12 mouse cellular contexts compared by ENCODE assay signal in genomic region chr5:90876045-90876444, GRCm38 (mm10). TPM values are rescaled to one million over a fixed set of nuclear protein-coding genes. Genes with fewer than 3 reads are reported as not detected.
DNase-seq lines count a peak whose midpoint lies in the region; ATAC-seq and TF ChIP-seq lines count a peak whose summit lies in the region.
"Had no signal": no experiment of that assay in that cellular context is flagged by ENCODE, and none has a peak within 500 bp of the region (broad histone marks: within the 10 kb centered on the region; RNA-seq: fewer than 3 reads in every experiment).

No protein-coding gene starts in this region.

- no peaks in the 10 kb centered on the region for H3K27me3 ChIP-seq in heart, embryonic 10.5 days (ENCODE audit: insufficient read depth, poor library complexity, severe bottlenecking)
- H3K27me3 ChIP-seq in lung, embryonic 14.5 days (ENCODE audit: insufficient read depth, low read length) = no peaks in the 10 kb centered on the region
- H3K27me3 ChIP-seq: embryonic facial prominence, embryonic 12.5 days; liver, embryonic 12.5 days had no signal

- H3K4me1 ChIP-seq in heart, embryonic 10.5 days = no peaks in the 10 kb centered on the region
- no peaks in the 10 kb centered on the region for H3K4me1 ChIP-seq in lung, embryonic 14.5 days (ENCODE audit: insufficient read depth)
- H3K4me1 ChIP-seq: embryonic facial prominence, embryonic 12.5 days; liver, embryonic 12.5 days had no signal

- TF ChIP-seq CTCF in lung, embryonic 14.5 days (IDR thresholded peaks at IDR 0.05; ENCODE audit: low read depth) = no peak

- H3K27ac ChIP-seq in heart, embryonic 10.5 days = 0 out of 2 replicates have a peak overlapping the region, but pooled peaks have one; percentile 2
- peak overlapping the region; percentile 46; the same call in 1 of the 2 replicates for H3K27ac ChIP-seq in lung, embryonic 14.5 days (ENCODE audit: low read depth)
- H3K27ac ChIP-seq: embryonic facial prominence, embryonic 12.5 days; hindbrain, embryonic 14.5 days; liver, embryonic 12.5 days had no signal

- intact Hi-C loops in heart, postnatal 25 days (cut with DNase I) = no loop called here

- DNase-seq in heart, adult 11 months = peak; percentile 94
- DNase-seq in heart, postnatal 25 days (ENCODE audit: low spot score) = no peak
- DNase-seq in adrenal gland, adult 2 months = peak; percentile 72
- peak; percentile 81 for DNase-seq in heart, embryonic 10.5 days (ENCODE audit: low spot score)
- peak; percentile 53 for DNase-seq in lung, embryonic 14.5 days
- DNase-seq in layer of hippocampus, postnatal 25 days (ENCODE audit: extremely low spot score in 1 of 2, low spot score in 1 of 2) = no peak
- no peak for DNase-seq in frontal cortex, postnatal 36 days (ENCODE audit: low spot score in 2 of 2)
- DNase-seq: right cerebral cortex, postnatal 4 days had no signal

- no peak for ATAC-seq in lung, embryonic 14.5 days (ENCODE audit: insufficient read depth)
- no peak for ATAC-seq in cerebellum, adult (ENCODE audit: insufficient number of reproducible peaks, low FRiP score, low TSS enrichment)
- ATAC-seq: liver, embryonic 12.5 days had no signal

- no peak overlapping the region for H3K4me2 ChIP-seq in lung, embryonic 14.5 days
- H3K4me2 ChIP-seq: embryonic facial prominence, embryonic 12.5 days; hindbrain, embryonic 14.5 days; liver, embryonic 12.5 days had no signal

- no peaks in the 10 kb centered on the region for H3K36me3 ChIP-seq in heart, embryonic 10.5 days
- no peaks in the 10 kb centered on the region for H3K36me3 ChIP-seq in lung, embryonic 14.5 days (ENCODE audit: insufficient read depth)
- H3K36me3 ChIP-seq: embryonic facial prominence, embryonic 12.5 days; liver, embryonic 12.5 days had no signal

- 44% methylated on average over 4 of the region's 4 CpGs for WGBS in heart, embryonic 10.5 days
- WGBS in lung, embryonic 14.5 days = 60% methylated on average over 4 of the region's 4 CpGs

- H3K9me3 ChIP-seq in heart, embryonic 10.5 days = no peaks in the 10 kb centered on the region
- no peaks in the 10 kb centered on the region for H3K9me3 ChIP-seq in lung, embryonic 14.5 days (ENCODE audit: low read depth, low read length)
- H3K9me3 ChIP-seq: embryonic facial prominence, embryonic 12.5 days; liver, embryonic 12.5 days had no signal

- H3K4me3 ChIP-seq in heart, embryonic 10.5 days = no peak overlapping the region
- H3K4me3 ChIP-seq in lung, embryonic 14.5 days (ENCODE audit: low read depth, low read length) = no peak overlapping the region
- H3K4me3 ChIP-seq: embryonic facial prominence, embryonic 12.5 days; liver, embryonic 12.5 days had no signal

- no peak overlapping the region for H3K9ac ChIP-seq in lung, embryonic 14.5 days
- H3K9ac ChIP-seq: embryonic facial prominence, embryonic 12.5 days; hindbrain, embryonic 14.5 days; liver, embryonic 12.5 days had no signal

RNA-seq across cellular contexts. Expression of gene Cxcl1, which starts 15.0 kb away (rescaled TPM):
- under 1 TPM; 0.55 to 0.64 TPM for total RNA-seq in heart, postnatal 25 days (2021)
- under 1 TPM; 0.40 to 0.73 TPM for total RNA-seq in adrenal gland, adult 2 months (2021)
- 1.8 and 3.8 TPM in 2 replicates for polyA plus RNA-seq in adrenal gland, adult 2 months (2012; rRNA removed)
- polyA plus RNA-seq in heart, embryonic 10.5 days (2016; fragmentation: Nextera tagmentation; extraction: Ambion mirVana) = 0.24 TPM in 1 of 2 replicates, not detected in the other
- polyA plus RNA-seq in lung, embryonic 14.5 days (2014; fragmentation: Nextera tagmentation; extraction: Ambion mirVana) = 0.72 and 1.3 TPM in 2 replicates
- total RNA-seq in layer of hippocampus, postnatal 25 days (2021) = under 1 TPM in 1 of 2 experiments, not detected in 1; 0.32 TPM

RNA-seq across cellular contexts. Expression of gene Cxcl2, which starts 27.6 kb away (rescaled TPM):
- not detected for total RNA-seq in heart, postnatal 25 days (2021)
- total RNA-seq in adrenal gland, adult 2 months (2021) = under 1 TPM in 1 of 2 experiments, not detected in 1; 0.35 TPM
- 1.9 TPM in 2 replicates for polyA plus RNA-seq in adrenal gland, adult 2 months (2012; rRNA removed)
- polyA plus RNA-seq in heart, embryonic 10.5 days (2016; fragmentation: Nextera tagmentation; extraction: Ambion mirVana) = not detected in 2 replicates
- polyA plus RNA-seq in lung, embryonic 14.5 days (2014; fragmentation: Nextera tagmentation; extraction: Ambion mirVana) = not detected in 2 replicates
- total RNA-seq in layer of hippocampus, postnatal 25 days (2021) = not detected
- polyA plus RNA-seq: embryonic facial prominence, embryonic 12.5 days; liver, embryonic 12.5 days had no signal

RNA-seq across cellular contexts. Expression of gene Mthfd2l, which starts 54.9 kb away (rescaled TPM):
- total RNA-seq in heart, postnatal 25 days (2021) = 10 to 100 TPM; 10.3 to 12.6 TPM
- 10 to 100 TPM; 14.2 to 20.4 TPM for total RNA-seq in adrenal gland, adult 2 months (2021)
- polyA plus RNA-seq in adrenal gland, adult 2 months (2012; rRNA removed) = 29.0 and 64.4 TPM in 2 replicates
- polyA plus RNA-seq in heart, embryonic 10.5 days (2016; fragmentation: Nextera tagmentation; extraction: Ambion mirVana) = 28.1 and 34.1 TPM in 2 replicates
- polyA plus RNA-seq in lung, embryonic 14.5 days (2014; fragmentation: Nextera tagmentation; extraction: Ambion mirVana) = 49.9 and 51.2 TPM in 2 replicates
- 10 to 100 TPM; 13.7 to 15.8 TPM for total RNA-seq in layer of hippocampus, postnatal 25 days (2021)

Comparison
In these comparisons a context has a peak if more than half of its experiments do, and no peak if none do; other contexts are left out.
1. DNase-seq: peak in heart, adult 11 months (single experiment), adrenal gland, adult 2 months (single experiment), heart, embryonic 10.5 days (single experiment) and lung, embryonic 14.5 days (single experiment); none in heart, postnatal 25 days (single experiment), layer of hippocampus, postnatal 25 days (0 of 2) and frontal cortex, postnatal 36 days (0 of 2).